Mouse (Mus musculus): ENCODE data around the gene Rab8a.

DNA sequence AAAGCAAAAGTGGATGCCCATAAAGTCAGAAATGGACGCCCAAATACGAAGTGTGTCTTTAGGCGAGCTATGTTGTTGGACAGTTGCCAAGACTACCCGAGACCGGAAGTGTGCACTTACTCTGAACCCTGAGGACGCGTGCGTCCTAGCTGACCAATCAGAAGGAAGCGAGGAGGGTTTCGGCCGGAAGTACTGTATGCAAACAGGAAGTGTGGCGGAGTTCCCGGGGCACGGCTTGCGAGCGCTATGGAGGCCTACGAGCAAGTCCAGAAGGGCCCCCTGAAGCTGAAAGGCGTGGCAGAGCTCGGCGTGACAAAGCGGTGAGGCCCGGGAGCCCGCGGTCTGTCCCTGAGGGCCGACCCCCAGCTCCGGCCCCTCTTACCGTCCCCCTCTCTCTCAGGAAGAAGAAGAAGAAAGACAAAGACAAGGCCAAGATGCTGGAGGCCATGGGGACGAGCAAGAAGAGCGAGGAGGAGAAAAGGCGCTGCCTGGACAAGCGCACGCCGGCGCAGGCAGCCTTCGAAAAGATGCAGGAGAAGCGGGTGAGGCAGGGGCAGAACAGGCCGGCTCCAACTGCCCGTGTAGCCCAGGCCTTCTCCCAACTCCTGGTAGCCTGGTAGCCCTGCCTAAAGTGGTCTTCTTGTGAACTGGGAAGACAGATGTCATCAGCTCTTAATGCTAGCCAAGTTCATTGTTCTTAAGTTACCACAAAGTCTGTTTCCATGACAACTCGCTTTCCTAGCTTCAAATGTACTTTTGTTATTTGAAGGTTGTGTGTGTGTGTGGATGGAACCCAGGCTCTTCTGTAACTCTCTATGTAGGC is 58.8 kb downstream of the Rab8a start, which contains the start of gene Fam32a:
- TF ChIP-seq POLR2A (IDR thresholded peaks at IDR 0.05; ENCODE audit: borderline replicate concordance, low read depth, low read length) = no peak
- TF ChIP-seq CTCF (IDR thresholded peaks at IDR 0.05; ENCODE audit: low read depth, low read length) = 0 out of 2 replicates have a peak, but pooled peaks have one; percentile 18
